8 mouse cellular contexts compared by ENCODE assay signal in genomic region chr1:132934856-132935255, GRCm38 (mm10). TPM values are rescaled to one million over a fixed set of nuclear protein-coding genes. Genes with fewer than 3 reads are reported as not detected.
DNase-seq lines count a peak whose midpoint lies in the region; ATAC-seq and TF ChIP-seq lines count a peak whose summit lies in the region.

No protein-coding gene starts in this region.

- no peaks in the 10 kb centered on the region for H3K4me1 ChIP-seq in kidney, postnatal 0 days (replicated peaks; ENCODE audit: insufficient read depth, low read length)
- H3K4me1 ChIP-seq in midbrain, embryonic 13.5 days (replicated peaks), result peaks cover 8% of the 10 kb centered on the region

- no peaks in the 10 kb centered on the region for H3K27me3 ChIP-seq in kidney, postnatal 0 days (ENCODE audit: insufficient read depth, low read length)
- no peaks in the 10 kb centered on the region for H3K27me3 ChIP-seq in midbrain, embryonic 13.5 days

- peak; percentile 78 for DNase-seq in kidney, postnatal 0 days (ENCODE audit: low spot score)
- no peak for DNase-seq in kidney, adult 9 months
- DNase-seq in ZHBTc4 (ENCODE audit: low read depth, low spot score), result peak; percentile 86
- peak; percentile 71 for DNase-seq in embryo, embryonic 10 days (ENCODE audit: low spot score)
- peak; percentile 10 to 44 for DNase-seq in heart, postnatal 14 days

- intact Hi-C loops in heart, postnatal 14 days (cut with DNase I), result no loop called here

- no peak overlapping the region for H3K27ac ChIP-seq in kidney, postnatal 0 days
- H3K27ac ChIP-seq in midbrain, embryonic 13.5 days, result no peak overlapping the region

- no peak for ATAC-seq in kidney, postnatal 0 days (replicated peaks; ENCODE audit: low FRiP score, low read depth)
- ATAC-seq in midbrain, embryonic 13.5 days, result peak; percentile 77
- no peak for ATAC-seq in granulocyte monocyte progenitor cell, adult 5-6 weeks (replicated peaks; ENCODE audit: poor library complexity, severe bottlenecking)
- no peak for ATAC-seq in monocyte, adult 5-6 weeks (replicated peaks; ENCODE audit: insufficient number of reproducible peaks, low FRiP score, low TSS enrichment, poor library complexity, severe bottlenecking)

- TF ChIP-seq CTCF in kidney, postnatal 0 days (IDR thresholded peaks at IDR 0.05; ENCODE audit: low read depth), result peak; percentile 65

- H3K36me3 ChIP-seq in kidney, postnatal 0 days (ENCODE audit: insufficient read depth, low read length), result no peaks in the 10 kb centered on the region
- peaks cover 31% of the 10 kb centered on the region for H3K36me3 ChIP-seq in midbrain, embryonic 13.5 days

- no peak overlapping the region for H3K4me3 ChIP-seq in kidney, postnatal 0 days (replicated peaks; ENCODE audit: low read depth, low read length)
- H3K4me3 ChIP-seq in midbrain, embryonic 13.5 days (replicated peaks), result no peak overlapping the region

- H3K9me3 ChIP-seq in kidney, postnatal 0 days (replicated peaks; ENCODE audit: low read length), result no peaks in the 10 kb centered on the region
- H3K9me3 ChIP-seq in midbrain, embryonic 13.5 days, result no peaks in the 10 kb centered on the region

- no peak overlapping the region for H3K9ac ChIP-seq in kidney, postnatal 0 days (ENCODE audit: low read depth, low read length)
- 0 out of 2 replicates have a peak overlapping the region, but pooled peaks have one; percentile 7 for H3K9ac ChIP-seq in midbrain, embryonic 13.5 days (replicated peaks)

- WGBS in kidney, postnatal 0 days, result 23% methylated on average over 7 of the region's 7 CpGs
- 20% methylated on average over 5 of the region's 7 CpGs for WGBS in midbrain, embryonic 13.5 days

- no peak overlapping the region for H3K4me2 ChIP-seq in kidney, postnatal 0 days (ENCODE audit: low read length)
- no peak overlapping the region for H3K4me2 ChIP-seq in midbrain, embryonic 13.5 days (replicated peaks)

RNA-seq across cellular contexts. Expression of gene Lrrn2, which starts 54.8 kb away (rescaled TPM):
- polyA plus RNA-seq in kidney, postnatal 0 days (2015; fragmentation: Nextera tagmentation; extraction: Ambion mirVana), result 3.3 TPM in 2 replicates
- total RNA-seq in heart, postnatal 14 days (2021), result 1 to 10 TPM; 3.0 to 5.6 TPM
- 29.8 and 30.3 TPM in 2 replicates for polyA plus RNA-seq in midbrain, embryonic 13.5 days (2015; fragmentation: Nextera tagmentation; extraction: Ambion mirVana)
- total RNA-seq in granulocyte monocyte progenitor cell, adult 5-6 weeks (2014; fragmentation: Nextera tagmentation), result not detected in 2 replicates
- total RNA-seq in granulocyte monocyte progenitor cell, adult 5-6 weeks (2017), result not detected in 2 replicates
- not detected in 3 replicates for total RNA-seq in monocyte, adult 5-6 weeks (2017)
